Mouse (Mus musculus) cerebellum, adult 2 months (tissue): ENCODE measurements around the gene Cenpf.

Source experiments
- CTCF ChIP-seq: fragments of 200-500 bp; IDR thresholded peaks from 2 replicates; pipeline ENCODE4 v1.5.1; 2011; ENCODE audit warnings: low read depth, mild to moderate bottlenecking, control low read depth, low read length, moderate library complexity, borderline replicate concordance; ENCODE audit not compliant: insufficient read depth
- POLR2A ChIP-seq: fragments of 200-500 bp; IDR thresholded peaks from 2 replicates; pipeline ENCODE4 v1.6.1; 2011; ENCODE audit warnings: low read length, control low read depth, borderline replicate concordance; ENCODE audit not compliant: insufficient read depth

DNA sequence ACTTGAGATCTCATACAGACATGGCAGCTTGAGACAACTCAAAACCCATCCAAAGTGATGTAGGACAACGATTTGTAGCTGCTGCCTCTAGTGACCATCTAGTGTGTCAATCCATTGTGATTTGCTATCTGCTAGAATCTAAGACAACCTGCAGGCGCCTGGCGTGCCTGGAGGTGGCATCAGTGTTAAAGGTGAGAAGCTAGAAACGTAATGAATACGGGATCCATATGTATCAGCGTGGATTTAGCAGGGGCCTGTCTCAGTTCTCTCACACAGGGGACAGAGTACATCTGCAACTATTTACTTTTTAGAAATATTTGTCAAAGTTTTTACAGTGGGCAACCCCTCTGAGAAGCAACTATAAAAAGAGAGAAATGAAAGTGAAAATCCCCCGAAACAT is 15.3 kb upstream of the Cenpf start:
- no peak for TF ChIP-seq CTCF
- TF ChIP-seq POLR2A = no peak
